Mouse (Mus musculus) stomach, embryonic 16.5 days (tissue): ENCODE results near the gene Rora. TPM values are rescaled to one million over a fixed set of nuclear protein-coding genes. Genes with fewer than 3 reads are reported as not detected.
"Not testable (repeated sequence)": the region's sequence is repeated elsewhere in the genome, so short reads cannot be mapped to it uniquely, and the experiment has no call there.

ENCODE experiments used
- ATAC-seq: fragments of 200-750 bp; cut with Nextera tagmentation; 2 replicates; pipeline ENCODE4 v1.8.0; 2017; ENCODE audit warnings: moderate number of reproducible peaks, moderate TSS enrichment; ENCODE audit not compliant: insufficient read depth, low FRiP score
- H3K27ac ChIP-seq: fragments of 300-500 bp; sonication (generic); 2 replicates; pipeline ENCODE4 v1.5.1; 2014; ENCODE audit warnings: low read length
- H3K27me3 ChIP-seq: fragments of 300-500 bp; sonication (generic); 2 replicates; pipeline ENCODE4 v1.6.1; 2014; ENCODE audit warnings: low read length, control low read depth, mixed read lengths; ENCODE audit not compliant: control insufficient read depth, insufficient read depth
- H3K36me3 ChIP-seq: fragments of 300-500 bp; sonication (generic); 2 replicates; pipeline ENCODE4 v1.6.1; 2014; ENCODE audit warnings: low read length; ENCODE audit not compliant: control insufficient read depth, insufficient read depth
- H3K4me1 ChIP-seq: fragments of 300-500 bp; sonication (generic); 2 replicates; pipeline ENCODE4 v1.6.1; 2014; ENCODE audit warnings: low read length, control low read depth, mixed read lengths; ENCODE audit not compliant: control insufficient read depth, insufficient read depth
- H3K4me2 ChIP-seq: fragments of 300-500 bp; sonication (generic); 2 replicates; pipeline ENCODE4 v1.6.1; 2014; ENCODE audit warnings: low read depth, low read length, mixed read lengths
- H3K4me3 ChIP-seq: fragments of 300-500 bp; sonication (generic); replicated peaks from 2 replicates; pipeline ENCODE4 v1.5.1; 2014; ENCODE audit warnings: mild to moderate bottlenecking, low read length
- H3K9ac ChIP-seq: fragments of 300-500 bp; sonication (generic); 2 replicates; pipeline ENCODE4 v1.6.1; 2014; ENCODE audit warnings: low read length
- H3K9me3 ChIP-seq: fragments of 300-500 bp; sonication (generic); replicated peaks from 2 replicates; pipeline ENCODE4 v1.6.1; 2016; ENCODE audit warnings: low read length, control low read depth; ENCODE audit not compliant: control insufficient read depth
- WGBS: fragments of 180-500 bp; shearing (Covaris S2); extraction: QIAGEN DNeasy Blood & Tissue Kit; methylation state at CpG from one replicate; pipeline ENCODE4 v1.1.7; 2014; 5-methylcytosine and 5-hydroxymethylcytosine counted together
- polyA plus RNA-seq: library from polyadenylated mRNA; unstranded; fragments of >200 nt; fragmentation: Nextera tagmentation; extraction: Ambion mirVana; gene quantifications from 2 replicates; pipeline ENCODE4 v1.2.1, GENCODE M21; 2015

Gene Rora
- polyA plus RNA-seq, 1 experiment from 2014 or later = 8.4 TPM

DNA sequence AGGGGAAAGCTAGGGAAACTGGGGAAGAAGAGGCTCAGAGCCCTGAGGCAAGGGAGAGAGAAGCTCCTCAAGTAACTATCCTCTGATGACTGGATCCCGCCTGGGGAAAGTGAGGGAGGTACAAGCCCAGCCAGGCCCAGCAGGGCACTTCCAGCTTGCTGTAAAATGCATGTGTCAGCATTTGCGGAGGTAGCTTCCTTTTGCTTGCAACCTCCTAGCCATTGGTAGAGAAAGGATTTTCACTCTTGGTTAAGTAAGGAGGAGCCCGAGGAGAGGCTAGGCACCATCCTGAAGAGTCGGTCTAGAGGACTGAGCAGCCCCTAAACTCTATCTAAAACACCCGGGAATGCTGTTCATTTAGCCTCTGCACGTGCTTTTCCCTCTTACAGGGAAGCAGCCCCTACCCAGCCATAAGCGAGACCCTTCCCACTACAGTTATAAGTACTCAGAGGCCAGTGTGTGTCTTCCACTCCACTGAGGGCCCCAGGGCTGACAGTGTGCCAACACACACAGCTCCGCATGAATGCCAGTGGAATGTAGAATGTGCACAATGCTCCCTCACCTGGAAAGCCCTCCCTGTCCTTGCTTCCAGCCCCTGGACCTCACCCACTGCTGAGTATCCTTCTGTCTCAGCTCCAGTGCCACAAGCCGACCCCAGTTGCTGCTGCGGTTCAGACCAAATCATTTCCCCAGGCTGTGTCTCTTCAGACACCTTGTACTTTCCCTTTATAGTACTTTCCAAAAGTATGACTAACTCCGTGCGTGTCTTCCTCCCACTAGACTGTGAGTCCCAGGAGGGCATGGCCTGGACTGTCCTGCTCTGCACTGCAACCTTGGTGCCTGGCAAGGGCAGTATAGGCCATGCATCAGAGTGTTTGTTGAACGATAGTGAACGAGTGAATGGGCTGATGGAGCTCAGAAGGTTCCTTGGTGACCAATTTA lies 431.4 kb downstream of the Rora start:
- H3K27ac ChIP-seq = no peak overlapping the region
- no peak overlapping the region for H3K4me2 ChIP-seq
- H3K4me1 ChIP-seq = 0 out of 2 replicates have a peak, but pooled peaks cover 4% of the 10 kb centered on the region
- H3K27me3 ChIP-seq = no peaks in the 10 kb centered on the region
- no peaks in the 10 kb centered on the region for H3K9me3 ChIP-seq
- no peak overlapping the region for H3K4me3 ChIP-seq
- no peaks in the 10 kb centered on the region for H3K36me3 ChIP-seq
- no peak overlapping the region for H3K9ac ChIP-seq
- 61% methylated on average over 14 of the region's 14 CpGs for WGBS
- no peak for ATAC-seq

DNA sequence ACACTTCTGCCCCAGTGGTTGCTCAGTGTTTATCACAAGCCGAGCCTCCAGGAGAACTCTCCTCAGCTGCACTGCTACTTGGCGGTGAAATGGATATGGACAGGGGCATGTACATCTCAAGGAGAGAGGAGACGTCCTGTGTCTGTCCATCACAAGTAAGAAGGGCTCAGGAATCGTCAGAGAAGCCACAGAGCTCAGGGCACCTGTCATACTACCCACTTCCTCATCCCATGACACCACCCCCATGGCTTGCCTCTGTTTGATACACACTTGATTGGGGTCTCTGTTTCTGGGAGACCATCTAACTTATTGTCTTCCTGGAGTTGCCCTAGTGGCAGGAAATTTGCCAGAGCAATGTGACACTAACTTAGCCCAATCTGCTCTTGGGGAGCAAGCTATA lies 433.3 kb downstream of the Rora start:
- H3K4me1 ChIP-seq = peaks cover 8% of the 10 kb centered on the region; the same call in 1 of the 2 replicates
- no peaks in the 10 kb centered on the region for H3K27me3 ChIP-seq
- H3K9ac ChIP-seq = no peak overlapping the region
- 88% methylated on average over 4 of the region's 4 CpGs for WGBS
- no peak overlapping the region for H3K4me3 ChIP-seq
- no peaks in the 10 kb centered on the region for H3K9me3 ChIP-seq
- no peak overlapping the region for H3K4me2 ChIP-seq
- ATAC-seq = no peak
- no peaks in the 10 kb centered on the region for H3K36me3 ChIP-seq
- H3K27ac ChIP-seq = no peak overlapping the region

DNA sequence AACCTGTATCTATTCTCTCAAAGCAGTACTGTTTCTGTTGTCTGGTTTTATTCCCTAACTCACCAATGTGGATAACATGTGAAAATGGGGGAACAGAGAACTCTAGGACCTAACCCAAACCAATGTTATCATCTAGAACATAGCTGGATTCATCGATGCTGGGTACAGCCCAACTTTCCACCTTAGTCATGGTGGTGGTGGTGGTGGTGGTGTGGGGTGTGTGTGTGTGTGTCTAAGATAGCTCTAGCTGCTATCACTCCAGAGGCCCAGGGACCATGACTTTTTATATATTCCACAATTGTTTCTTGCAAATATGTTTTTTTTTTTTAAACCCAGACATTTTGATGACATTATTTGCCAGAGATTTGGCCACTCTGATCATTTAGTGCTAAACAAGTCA lies 433.7 kb downstream of the Rora start:
- no peak overlapping the region for H3K4me3 ChIP-seq

DNA sequence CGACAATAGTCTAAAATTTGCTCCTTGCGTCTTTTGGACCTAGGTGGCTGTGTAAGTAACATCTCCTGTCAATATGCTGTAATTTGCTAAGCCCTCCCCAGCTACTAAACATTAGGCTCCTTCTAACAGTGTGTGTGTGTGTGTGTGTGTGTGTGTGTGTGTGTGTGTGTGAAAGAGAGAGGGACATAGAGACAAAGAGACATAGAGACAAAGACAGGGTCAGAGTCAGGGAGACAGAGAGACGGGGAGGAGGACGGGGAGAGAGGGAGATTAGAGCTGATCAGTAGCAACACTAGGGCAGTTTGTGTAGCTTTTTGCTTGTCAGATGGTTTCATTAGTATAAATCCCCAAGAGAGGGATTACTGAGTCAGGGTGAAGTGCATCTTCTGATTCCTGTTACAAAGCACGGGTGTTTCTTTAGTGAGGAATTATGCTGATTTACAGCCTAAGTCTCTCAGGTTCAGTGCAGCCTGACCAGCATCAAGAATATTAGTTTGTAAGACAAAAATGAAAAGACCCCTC lies 437.2 kb downstream of the Rora start:
- Histone ChIP-seq H3K36me3 (no peaks in the 10 kb centered on the region), H3K27ac (no peak overlapping the region), H3K4me3 (no peak overlapping the region), H3K4me1 (peaks cover 11% of the 10 kb centered on the region), H3K27me3 (no peaks in the 10 kb centered on the region), H3K4me2 (no peak overlapping the region), H3K9me3 (no peaks in the 10 kb centered on the region), H3K9ac (no peak overlapping the region)
- 72% methylated on average over 5 of the region's 5 CpGs for WGBS
- ATAC-seq = no peak

More for the DNA sequence above, 433.7 kb downstream of the Rora start:
- ATAC-seq = no peak
- peaks cover 13% of the 10 kb centered on the region for H3K4me1 ChIP-seq
- no peak overlapping the region for H3K4me2 ChIP-seq
- H3K27ac ChIP-seq = no peak overlapping the region
- no peak overlapping the region for H3K9ac ChIP-seq
- WGBS = 90% methylated on average over 1 of the region's 1 CpGs
- no peaks in the 10 kb centered on the region for H3K9me3 ChIP-seq
- H3K27me3 ChIP-seq = no peaks in the 10 kb centered on the region
- H3K36me3 ChIP-seq = no peaks in the 10 kb centered on the region

DNA sequence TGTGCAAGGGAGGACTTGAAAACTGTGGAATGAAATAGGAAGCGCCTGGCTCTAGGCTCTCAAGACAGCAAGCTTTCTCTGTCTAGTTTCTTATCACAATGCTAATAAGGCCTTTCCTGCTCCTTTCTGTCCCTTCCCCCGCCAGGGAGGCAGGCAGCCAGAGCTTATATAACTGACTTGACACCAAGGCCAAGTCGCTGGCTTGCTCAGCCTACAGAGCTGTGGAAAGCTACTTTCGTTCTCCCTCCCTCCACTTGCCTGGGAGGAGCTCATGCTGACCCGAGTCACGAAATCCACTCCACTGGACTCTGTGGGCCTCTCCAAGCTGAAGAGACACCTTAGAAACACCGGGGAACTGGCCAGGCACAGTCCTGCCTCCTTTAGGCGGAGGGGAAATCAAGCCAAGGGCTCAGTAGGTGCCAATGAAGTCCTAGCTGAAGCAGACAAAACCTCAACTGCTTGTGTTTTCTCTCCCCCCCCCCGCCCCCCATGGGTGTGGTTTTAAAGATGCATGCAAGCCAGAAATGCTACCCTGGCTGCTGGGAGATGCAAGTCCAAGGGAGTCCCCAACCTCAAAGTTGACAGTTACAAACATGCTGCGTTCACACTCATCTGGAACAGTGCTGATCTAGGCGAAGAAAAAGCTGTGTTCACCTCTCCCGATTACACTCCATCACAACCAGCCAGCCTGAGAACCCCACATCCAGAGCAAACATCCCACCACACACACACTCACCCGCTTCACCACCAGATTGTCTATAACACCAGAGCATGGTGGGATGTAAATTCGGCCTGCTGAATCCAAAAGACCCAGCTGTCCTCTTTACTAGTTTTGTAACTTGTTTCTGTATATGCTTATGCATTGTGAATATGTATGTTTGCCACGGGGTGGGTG lies 438.8 kb downstream of the Rora start:
- Histone ChIP-seq H3K27me3 (no peaks in the 10 kb centered on the region), H3K27ac (peak overlapping the region; percentile 65), H3K4me3 (no peak overlapping the region), H3K9me3 (no peaks in the 10 kb centered on the region), H3K36me3 (no peaks in the 10 kb centered on the region), H3K4me2 (0 out of 2 replicates have a peak overlapping the region, but pooled peaks have one; percentile 6), H3K4me1 (peaks cover 11% of the 10 kb centered on the region), H3K9ac (no peak overlapping the region)
- WGBS = 49% methylated on average over 15 of the region's 15 CpGs
- ATAC-seq = peak; percentile 87

DNA sequence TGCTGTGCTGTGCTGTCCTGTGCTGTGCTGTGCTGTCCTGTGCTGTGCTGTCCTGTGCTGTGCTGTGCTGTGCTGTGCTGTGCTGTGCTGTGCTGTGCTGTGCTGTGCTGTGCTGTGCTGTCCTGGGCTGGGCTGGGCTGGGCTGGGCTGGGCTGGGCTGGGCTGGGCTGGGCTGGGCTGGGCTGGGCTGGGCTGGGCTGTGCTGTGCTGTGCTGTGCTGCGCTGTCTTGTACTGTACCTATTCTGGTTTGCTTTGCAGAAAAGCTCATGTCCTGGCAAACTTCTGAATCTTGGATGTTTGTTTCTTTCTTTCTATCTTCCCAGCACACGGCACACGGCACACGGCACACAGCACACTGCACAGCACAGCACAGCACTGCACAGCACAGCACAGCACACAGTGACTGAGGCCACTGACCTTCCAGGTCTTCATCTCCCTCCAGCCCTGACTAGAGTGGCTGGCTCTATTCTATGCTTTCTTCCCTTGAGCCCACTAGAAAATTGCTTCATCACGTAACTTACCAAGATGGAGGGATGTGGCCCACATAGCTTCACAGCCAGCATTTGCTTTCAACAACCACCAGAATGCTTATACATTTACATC lies 446.7 kb downstream of the Rora start:
- WGBS = 92% methylated on average over 5 of the region's 5 CpGs
- not testable (repeated sequence) for H3K9ac ChIP-seq, H3K27me3 ChIP-seq, H3K4me3 ChIP-seq, H3K36me3 ChIP-seq, H3K27ac ChIP-seq, ATAC-seq, H3K4me2 ChIP-seq, H3K4me1 ChIP-seq, H3K9me3 ChIP-seq

DNA sequence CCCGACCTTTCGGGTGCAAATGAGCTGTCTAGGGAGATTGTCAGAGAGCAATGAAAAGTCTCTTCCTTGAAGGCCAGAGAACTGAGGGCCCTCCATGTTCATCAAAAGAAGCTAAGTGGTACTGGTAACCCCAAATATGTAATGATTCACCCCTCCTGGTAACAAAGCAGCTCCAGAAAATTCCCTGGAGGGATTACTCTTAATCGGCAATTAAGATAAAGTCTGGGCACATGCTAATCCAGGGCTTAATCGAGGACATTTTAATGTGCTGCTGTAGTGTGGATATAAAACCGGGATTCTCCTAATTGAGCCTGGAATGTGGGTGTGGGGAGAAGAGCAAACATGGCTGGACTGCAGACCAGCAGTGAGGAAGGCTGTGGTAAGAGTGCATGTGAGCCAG lies 450.7 kb downstream of the Rora start:
- H3K4me3 ChIP-seq = no peak overlapping the region
- no peak overlapping the region for H3K9ac ChIP-seq
- WGBS = 65% methylated on average over 5 of the region's 5 CpGs
- H3K9me3 ChIP-seq = no peaks in the 10 kb centered on the region
- H3K36me3 ChIP-seq = no peaks in the 10 kb centered on the region
- H3K27ac ChIP-seq = no peak overlapping the region
- H3K4me1 ChIP-seq = no peaks in the 10 kb centered on the region
- no peak overlapping the region for H3K4me2 ChIP-seq
- ATAC-seq = no peak
- no peaks in the 10 kb centered on the region for H3K27me3 ChIP-seq

DNA sequence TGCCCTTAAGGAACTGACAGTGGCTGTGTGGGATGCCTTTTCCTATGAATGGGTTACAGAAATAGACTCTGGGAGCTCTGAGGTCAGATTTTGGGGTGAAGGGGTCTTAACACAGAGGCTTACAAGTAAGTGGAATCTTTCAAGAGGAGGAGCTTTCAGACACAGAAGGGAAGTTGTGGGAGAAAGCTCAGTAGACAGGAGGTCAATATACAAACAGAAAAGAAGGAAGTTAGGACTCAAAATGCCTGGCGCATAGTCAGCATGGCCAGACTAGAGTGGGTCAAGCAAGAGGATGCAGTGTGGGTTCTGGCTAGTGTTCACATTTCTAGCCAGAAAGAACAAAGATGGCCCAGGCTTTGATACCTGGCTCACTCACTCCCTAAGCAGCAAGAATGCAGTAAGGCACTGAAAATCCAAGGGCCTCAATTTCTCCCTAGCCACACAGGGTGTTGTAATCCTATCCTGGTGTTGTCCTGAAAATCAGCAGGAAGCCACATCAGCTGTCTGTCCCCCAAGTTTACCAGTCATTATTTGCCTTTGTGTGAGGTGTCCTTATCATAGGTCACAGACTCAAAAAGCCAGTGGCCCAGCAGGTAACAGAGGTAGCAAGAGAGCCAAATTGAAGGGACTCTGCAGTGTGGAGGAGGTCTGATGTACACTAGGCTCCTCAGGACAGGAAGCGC lies 456.2 kb downstream of the Rora start:
- WGBS = 81% methylated on average over 2 of the region's 2 CpGs

More for the DNA sequence above, 456.2 kb downstream of the Rora start:
- H3K4me2 ChIP-seq = no peak overlapping the region
- H3K9me3 ChIP-seq = no peaks in the 10 kb centered on the region
- H3K36me3 ChIP-seq = no peaks in the 10 kb centered on the region
- no peak for ATAC-seq
- H3K4me3 ChIP-seq = no peak overlapping the region
- H3K4me1 ChIP-seq = no peaks in the 10 kb centered on the region; the same call in 1 of the 2 replicates
- no peaks in the 10 kb centered on the region for H3K27me3 ChIP-seq
- H3K27ac ChIP-seq = no peak overlapping the region
- no peak overlapping the region for H3K9ac ChIP-seq
